Mouse (Mus musculus) left cerebral cortex, adult 2 months (tissue): ENCODE results near the gene Zfp219. TPM values are rescaled to one million over a fixed set of nuclear protein-coding genes. Genes with fewer than 3 reads are reported as not detected.

ENCODE experiments used
- DNase-seq, 2 experiments: peaks; one replicate each; pipeline ENCODE4 v3.0.0; 2021 to 2022; ENCODE audit warnings: low spot score in 2 of 2, mixed read lengths in 1 of 2; ENCODE audit errors: extremely low spot score in 1 of 2
- H3K27ac ChIP-seq: fragments of 200-600 bp; 2 replicates; pipeline ENCODE4 v1.8.1; 2022
- H3K4me3 ChIP-seq: fragments of 200-600 bp; 2 replicates; pipeline ENCODE4 v1.8.1; 2022
- CTCF ChIP-seq: fragments of 200-600 bp; IDR thresholded peaks from 2 replicates; pipeline ENCODE4 v1.8.1; 2022; ENCODE audit warnings: antibody characterized with exemption, mild to moderate bottlenecking, moderate library complexity
- intact Hi-C: fragments of 180-260 bp; cut with DNase I; formaldehyde crosslinking; loops from one replicate; pipeline ENCODE4 v1.15.1; 2025
- total RNA-seq, 2 experiments: library from RNA; stranded (reverse); gene quantifications; 2 replicates each; pipeline ENCODE4 v1.2.3; 2021

Gene Zfp219
- total RNA-seq, 2 experiments from 2014 or later: 36.4 to 41.4 TPM

GRCm38 (mm10) chr14:52016625-52017405 lies 3.7 kb downstream of the Zfp219 start:
- intact Hi-C loops: no loop called here
- no peak overlapping the region for H3K27ac ChIP-seq
- no peak for TF ChIP-seq CTCF
- no peak overlapping the region for H3K4me3 ChIP-seq
- DNase-seq: no peak

GRCm38 (mm10) chr14:52015445-52016100 lies 5.0 kb downstream of the Zfp219 start, which contains the start of gene Tmem253:
TSS of gene Tmem253 (plus strand) at chr14:52015658.
- peak within 1 kb of the TSS; percentile 82 for H3K27ac ChIP-seq
- intact Hi-C loops: no loop called here
- no peak for TF ChIP-seq CTCF
- no peak for DNase-seq
- peak within 1 kb of the TSS; percentile 59 for H3K4me3 ChIP-seq

- Histone ChIP-seq H3K27ac (peak overlapping the region; percentile 82), H3K4me3 (peak overlapping the region; percentile 59)
- TF ChIP-seq CTCF: no peak; the same call in 1 of the 2 replicates
- intact Hi-C loops: no loop called here
- DNase-seq: no peak
Observed at GRCm38 (mm10) chr14:52014761-52015311, 5.7 kb downstream of the Zfp219 start.

GRCm38 (mm10) chr14:52014271-52014760 lies 6.2 kb downstream of the Zfp219 start:
- no peak for TF ChIP-seq CTCF
- no peak for DNase-seq
- H3K27ac ChIP-seq: peak overlapping the region; percentile 82
- H3K4me3 ChIP-seq: peak overlapping the region; percentile 59
- intact Hi-C loops: no loop called here

GRCm38 (mm10) chr14:52013771-52014219 lies 6.7 kb downstream of the Zfp219 start:
- intact Hi-C loops: no loop called here
- H3K27ac ChIP-seq: peak overlapping the region; percentile 72
- no peak for TF ChIP-seq CTCF
- no peak for DNase-seq
- peak overlapping the region; percentile 45 for H3K4me3 ChIP-seq

- DNase-seq: no peak
- TF ChIP-seq CTCF: no peak
- intact Hi-C loops: no loop called here
- 0 out of 2 replicates have a peak overlapping the region, but pooled peaks have one; percentile 60 for H3K27ac ChIP-seq
- H3K4me3 ChIP-seq: no peak overlapping the region
Observed at GRCm38 (mm10) chr14:52013021-52013610, 7.4 kb downstream of the Zfp219 start.

- no peak for DNase-seq
- intact Hi-C loops: loop anchor here (1.0 kb wide), 1 partner anchor 8 kb away; the partner anchor contains the start of gene Zfp219
- Histone ChIP-seq H3K27ac (0 out of 2 replicates have a peak overlapping the region, but pooled peaks have one; percentile 60), H3K4me3 (no peak overlapping the region)
- TF ChIP-seq CTCF: no peak
Observed at GRCm38 (mm10) chr14:52012553-52012952, 8.0 kb downstream of the Zfp219 start.

- intact Hi-C loops: loop anchor here (1.0 kb wide), 1 partner anchor 8 kb away; the partner anchor contains the start of gene Zfp219
- no peak for TF ChIP-seq CTCF
- 0 out of 2 replicates have a peak overlapping the region, but pooled peaks have one; percentile 60 for H3K27ac ChIP-seq
- H3K4me3 ChIP-seq: no peak overlapping the region
- DNase-seq: peak in 1 of 2 experiments; percentile 66
Observed at GRCm38 (mm10) chr14:52012085-52012484, 8.4 kb downstream of the Zfp219 start.

GRCm38 (mm10) chr14:52011683-52012082 lies 8.8 kb downstream of the Zfp219 start:
- no peak for TF ChIP-seq CTCF
- H3K27ac ChIP-seq: no peak overlapping the region
- no peak overlapping the region for H3K4me3 ChIP-seq
- intact Hi-C loops: loop anchor here (1.0 kb wide), 1 partner anchor 9 kb away; the partner anchor contains the start of gene Zfp219
- no peak for DNase-seq

- DNase-seq: peak in 1 of 2 experiments; percentile 58
- TF ChIP-seq CTCF: no peak
- intact Hi-C loops: no loop called here
- Histone ChIP-seq H3K27ac (peak overlapping the region; percentile 26; the same call in 1 of the 2 replicates), H3K4me3 (no peak overlapping the region)
Observed at GRCm38 (mm10) chr14:52010446-52011111, 10.0 kb downstream of the Zfp219 start.

- no peak overlapping the region for H3K4me3 ChIP-seq
- TF ChIP-seq CTCF: no peak
- no peak overlapping the region for H3K27ac ChIP-seq
Observed at GRCm38 (mm10) chr14:52009841-52010240, 10.7 kb downstream of the Zfp219 start.

More at GRCm38 (mm10) chr14:52009841-52010240, 10.7 kb downstream of the Zfp219 start:
- DNase-seq: no peak
- intact Hi-C loops: loop anchor here (2.0 kb wide), 1 partner anchor 107 kb away; no protein-coding TSS in a partner anchor
